Mouse (Mus musculus) heart, embryonic 14.5 days (tissue): Measurements from ENCODE around the gene Tmem191c. TPM values are rescaled to one million over a fixed set of nuclear protein-coding genes. Genes with fewer than 3 reads are reported as not detected.
"Not testable (repeated sequence)": the region's sequence is repeated elsewhere in the genome, so short reads cannot be mapped to it uniquely, and the experiment has no call there.

ENCODE experiments used
- ATAC-seq: fragments of 200-750 bp; cut with Nextera tagmentation; 2 replicates; pipeline ENCODE4 v1.8.0; 2017; ENCODE audit warnings: low read depth, moderate TSS enrichment; ENCODE audit not compliant: insufficient number of reproducible peaks, insufficient read depth, low FRiP score
- H3K27ac ChIP-seq, 2 experiments: fragments of 200-500 bp in 1 of 2; fragments of 300-500 bp in 1 of 2; sonication (generic) in 1 of 2; replicated peaks in 1 of 2; 2 replicates each; pipeline ENCODE4 v1.5.1; 2012 to 2014; ENCODE audit warnings: low read depth in 2 of 2, low read length in 2 of 2, control low read depth in 1 of 2, mild to moderate bottlenecking in 1 of 2, mixed read lengths in 1 of 2; ENCODE audit not compliant: control insufficient read depth in 1 of 2, insufficient read depth in 1 of 2
- H3K27me3 ChIP-seq: fragments of 300-500 bp; sonication (generic); 2 replicates; pipeline ENCODE4 v1.6.1; 2014; ENCODE audit warnings: mild to moderate bottlenecking, low read length, control low read depth; ENCODE audit not compliant: control insufficient read depth, insufficient read depth
- H3K36me3 ChIP-seq: fragments of 300-500 bp; sonication (generic); 2 replicates; pipeline ENCODE4 v1.6.1; 2014; ENCODE audit warnings: mild to moderate bottlenecking, control low read depth, low read length, mixed read lengths; ENCODE audit not compliant: control insufficient read depth, insufficient read depth
- H3K4me1 ChIP-seq, 2 experiments: fragments of 200-500 bp in 1 of 2; fragments of 300-500 bp in 1 of 2; sonication (generic) in 1 of 2; 2 replicates each; pipeline ENCODE4 v1.6.1; 2012 to 2014; ENCODE audit warnings: low read length in 2 of 2, control low read depth in 1 of 2, mixed read lengths in 1 of 2; ENCODE audit not compliant: control insufficient read depth in 2 of 2, insufficient read depth in 2 of 2
- H3K4me2 ChIP-seq: fragments of 300-500 bp; sonication (generic); 2 replicates; pipeline ENCODE4 v1.6.1; 2014; ENCODE audit warnings: mild to moderate bottlenecking, low read length
- H3K4me3 ChIP-seq, 2 experiments: fragments of 200-500 bp in 1 of 2; fragments of 300-500 bp in 1 of 2; sonication (generic) in 1 of 2; 2 replicates each; pipeline ENCODE4 v1.5.1; 2012 to 2014; ENCODE audit warnings: low read length in 2 of 2, mild to moderate bottlenecking in 2 of 2, control low read depth in 1 of 2, low read depth in 1 of 2, moderate library complexity in 1 of 2; ENCODE audit not compliant: control insufficient read depth in 1 of 2, insufficient read depth in 1 of 2
- H3K9ac ChIP-seq: fragments of 300-500 bp; sonication (generic); 2 replicates; pipeline ENCODE4 v1.6.1; 2014; ENCODE audit warnings: mild to moderate bottlenecking, low read length
- H3K9me3 ChIP-seq: fragments of 300-500 bp; sonication (generic); 2 replicates; pipeline ENCODE4 v1.6.1; 2016; ENCODE audit warnings: low read length, control low read depth; ENCODE audit not compliant: control insufficient read depth
- WGBS: fragments of 180-500 bp; shearing (Covaris S2); extraction: QIAGEN DNeasy Blood & Tissue Kit; methylation state at CpG from one replicate; pipeline ENCODE4 v1.1.7; 2014; 5-methylcytosine and 5-hydroxymethylcytosine counted together
- polyA plus RNA-seq: library from polyadenylated mRNA; unstranded; fragments of >200 nt; fragmentation: Nextera tagmentation; extraction: Ambion mirVana; gene quantifications from 2 replicates; pipeline ENCODE4 v1.2.1, GENCODE M21; 2014

Tmem191c gene
- 7.2 and 7.3 TPM in 2 replicates for polyA plus RNA-seq

DNA sequence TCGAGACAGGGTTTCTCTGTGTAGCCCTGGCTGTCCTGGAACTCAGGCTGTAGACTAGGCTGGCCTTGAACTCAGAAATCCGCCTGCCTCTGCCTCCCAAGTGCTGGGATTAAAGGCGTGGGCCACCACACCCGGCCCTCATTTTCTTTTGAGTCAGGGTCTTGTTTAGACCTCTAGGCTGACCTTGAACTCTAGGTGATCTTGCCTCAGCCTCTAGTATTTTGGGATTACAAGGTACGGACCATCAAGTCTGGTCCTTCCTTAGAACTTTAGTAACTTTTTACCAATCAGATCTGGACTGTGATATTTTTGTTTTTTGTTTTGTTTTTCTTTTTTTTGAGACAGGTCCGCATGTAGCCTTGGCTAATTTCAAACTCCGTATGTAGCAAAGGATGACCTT, at the start of gene Tmem191c:
Tmem191c (plus strand) TSS at position 357 of the 400 bp plus-strand sequence.
- no peak for ATAC-seq
- WGBS = 56% methylated on average over 7 of the region's 7 CpGs

DNA sequence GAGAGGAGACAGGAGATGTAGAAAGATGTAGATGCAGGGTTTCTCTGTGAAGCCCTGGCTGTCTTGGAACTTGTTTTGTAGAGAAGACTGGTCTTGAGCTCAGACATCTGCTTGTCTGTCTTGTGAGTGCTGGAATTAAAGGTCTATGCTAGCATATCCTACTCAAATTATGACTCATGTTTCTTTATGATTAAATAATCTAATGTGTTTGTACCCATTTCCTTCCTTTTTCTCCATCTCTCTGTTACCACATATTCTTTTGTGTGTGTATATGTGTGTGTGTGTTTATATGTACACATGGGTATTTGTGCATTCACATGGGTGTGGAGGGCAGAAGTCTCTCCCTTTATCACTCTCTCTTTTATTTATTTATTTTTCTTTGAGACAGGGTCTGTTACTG, 49.4 kb upstream of the Tmem191c start:
- H3K27me3 ChIP-seq = no peaks in the 10 kb centered on the region
- no peak overlapping the region for H3K27ac ChIP-seq
- no peak overlapping the region for H3K9ac ChIP-seq
- H3K4me2 ChIP-seq = no peak overlapping the region
- H3K4me1 ChIP-seq = no peaks in the 10 kb centered on the region
- H3K4me3 ChIP-seq = no peak overlapping the region
- peaks cover 4% of the 10 kb centered on the region; the same call in 1 of the 2 replicates for H3K9me3 ChIP-seq
- ATAC-seq = no peak
- H3K36me3 ChIP-seq = no peaks in the 10 kb centered on the region

More for the DNA sequence above, at the start of gene Tmem191c:
- Histone ChIP-seq H3K27ac (peak within 1 kb of the TSS in 1 of 2 experiments; percentile 29; a peak in 1 of 4 replicates), H3K27me3 (peaks cover 23% of the 10 kb centered on the region), H3K4me2 (peak within 1 kb of the TSS; percentile 95), H3K4me3 (peak within 1 kb of the TSS; percentile 56 to 70), H3K9me3 (peaks cover 4% of the 10 kb centered on the region; the same call in 1 of the 2 replicates), H3K4me1 (peaks cover 3 to 17% of the 10 kb centered on the region in 2 experiments; a peak in 3 of 4 replicates), H3K36me3 (peaks cover 16% of the 10 kb centered on the region), H3K9ac (peak within 1 kb of the TSS; percentile 65)

DNA sequence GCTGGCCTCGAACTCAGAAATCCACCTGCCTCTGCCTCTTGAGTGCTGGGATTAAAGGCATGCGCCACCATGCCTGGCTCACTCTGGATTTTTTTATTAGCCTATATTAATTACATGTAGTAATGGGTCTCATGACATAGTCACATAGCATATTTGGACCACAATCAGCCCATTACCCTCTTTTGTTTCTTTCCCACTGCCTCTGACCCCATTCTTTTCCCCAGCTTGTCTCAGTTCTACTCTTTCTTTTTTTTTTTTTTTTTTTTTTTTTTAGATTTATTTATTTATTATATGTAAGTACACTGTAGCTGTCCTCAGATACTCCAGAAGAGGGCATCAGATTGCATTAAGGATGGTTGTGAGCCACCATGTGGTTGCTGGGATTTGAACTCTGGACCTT, 44.4 kb upstream of the Tmem191c start:
- H3K27me3 ChIP-seq = not testable (repeated sequence)
- 84% methylated on average over 2 of the region's 2 CpGs for WGBS

DNA sequence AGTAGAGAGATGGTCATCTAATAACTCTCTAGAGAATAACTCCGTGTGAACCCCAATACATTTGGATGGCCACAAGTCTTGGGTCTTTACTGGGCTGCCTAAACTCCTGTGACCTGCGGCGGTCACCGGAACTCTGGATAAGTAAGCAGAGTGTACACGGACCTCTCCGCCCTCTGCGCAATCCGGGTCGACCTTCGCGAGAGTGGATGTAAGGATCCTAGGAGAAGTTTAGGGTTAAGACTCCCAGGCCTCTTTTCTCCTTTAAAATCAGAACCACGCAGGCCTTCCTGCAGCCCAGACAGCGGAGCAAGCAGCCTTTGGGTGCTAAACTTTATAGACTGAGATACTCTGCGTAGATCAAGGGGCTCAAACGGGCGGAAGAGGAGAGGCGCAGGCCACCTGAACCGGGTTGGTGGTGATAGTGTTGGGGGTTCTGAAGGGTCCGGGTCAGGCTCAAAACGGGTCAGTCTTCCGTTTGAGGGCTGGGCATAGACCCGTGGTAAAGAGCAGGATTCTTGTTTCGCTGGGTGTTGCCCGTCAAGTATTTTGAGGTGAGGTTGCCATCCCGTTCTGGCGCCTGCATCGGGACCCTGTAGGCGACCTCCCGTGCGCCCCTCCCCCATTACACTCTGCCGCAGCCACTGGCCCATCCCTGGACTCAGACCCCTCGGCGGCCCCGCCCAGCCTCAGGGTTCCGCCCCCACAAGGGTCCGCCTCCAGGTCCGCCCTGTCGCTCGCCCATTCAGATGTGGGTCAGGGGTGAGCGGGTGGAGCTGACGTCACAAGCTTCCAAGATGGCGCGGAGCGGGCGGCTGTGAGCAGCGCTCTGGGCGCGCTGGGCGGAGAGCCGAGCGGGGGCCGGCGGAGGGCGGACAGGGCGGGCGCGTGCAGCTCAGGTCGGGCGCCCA, 42.8 kb upstream of the Tmem191c start, which contains the start of gene Hic2:
Hic2 (plus strand) TSS at position 779 of the 908 bp plus-strand sequence.
- peak; percentile 97 for ATAC-seq
- Histone ChIP-seq H3K9ac (peak within 1 kb of the TSS; percentile 96), H3K9me3 (peaks cover 4% of the 10 kb centered on the region; the same call in 1 of the 2 replicates), H3K27ac (peak within 1 kb of the TSS; percentile 83 to 91), H3K4me3 (peak within 1 kb of the TSS; percentile 88 to 93), H3K4me1 (peaks cover 25 to 37% of the 10 kb centered on the region in 2 experiments), H3K4me2 (peak within 1 kb of the TSS; percentile 94), H3K27me3 (no peaks in the 10 kb centered on the region), H3K36me3 (no peaks in the 10 kb centered on the region)
- WGBS = 2% methylated on average over 57 of the region's 59 CpGs

More for the DNA sequence above, 44.4 kb upstream of the Tmem191c start:
- not testable (repeated sequence) for H3K4me3 ChIP-seq, H3K27ac ChIP-seq, ATAC-seq, H3K9me3 ChIP-seq, H3K36me3 ChIP-seq, H3K4me2 ChIP-seq, H3K9ac ChIP-seq
- peaks cover 19 to 22% of the 10 kb centered on the region in 2 experiments for H3K4me1 ChIP-seq

DNA sequence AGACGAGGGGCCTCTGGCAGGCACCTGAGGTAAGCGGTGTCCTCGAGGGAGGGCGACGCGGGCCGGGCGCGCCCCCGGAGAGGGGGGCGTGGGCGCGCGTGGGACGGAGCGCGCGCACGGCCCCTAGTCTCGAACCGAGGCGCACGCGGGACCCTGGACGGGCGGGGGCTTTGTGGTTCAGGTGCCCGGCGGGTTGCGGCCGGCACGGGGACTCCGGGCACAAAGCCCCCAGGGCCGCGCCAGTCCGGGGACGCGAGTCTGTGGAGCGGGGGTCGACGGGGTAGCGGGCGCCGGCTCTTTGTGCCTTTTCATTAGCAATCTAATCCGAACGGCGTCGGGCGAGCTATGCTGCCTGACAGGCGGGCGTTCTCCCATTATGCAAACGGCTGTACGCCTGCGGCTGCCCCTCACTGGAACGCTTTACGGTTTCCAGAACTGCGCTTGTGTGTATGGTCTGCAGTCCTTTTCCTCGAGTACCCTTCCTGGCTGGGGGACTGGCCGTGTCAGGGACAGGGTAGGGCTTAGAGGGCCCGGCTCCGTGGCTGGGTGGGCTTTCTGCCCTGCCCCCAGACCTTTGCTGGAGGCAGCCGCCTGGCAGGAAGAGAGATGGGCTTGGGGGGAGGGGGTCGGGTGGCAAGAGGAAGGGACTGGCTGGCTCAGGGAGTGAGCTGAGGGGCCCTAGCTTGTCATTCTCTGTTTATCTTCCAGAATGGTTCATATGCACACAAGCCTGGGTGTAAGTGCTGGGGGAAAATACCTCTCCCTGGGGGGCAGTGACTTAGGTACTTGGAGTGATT, 42.0 kb upstream of the Tmem191c start:
- H3K4me1 ChIP-seq = peaks cover 29 to 45% of the 10 kb centered on the region in 2 experiments
- WGBS = under 1% methylated on average over 50 of the region's 62 CpGs
- ATAC-seq = peak; percentile 37
- H3K9me3 ChIP-seq = peaks cover 4% of the 10 kb centered on the region; the same call in 1 of the 2 replicates
- peak overlapping the region; percentile 88 to 93 for H3K4me3 ChIP-seq
- peak overlapping the region; percentile 96 for H3K9ac ChIP-seq
- peak overlapping the region; percentile 83 to 91 for H3K27ac ChIP-seq
- H3K27me3 ChIP-seq = no peaks in the 10 kb centered on the region
- H3K4me2 ChIP-seq = peak overlapping the region; percentile 94
- no peaks in the 10 kb centered on the region for H3K36me3 ChIP-seq

DNA sequence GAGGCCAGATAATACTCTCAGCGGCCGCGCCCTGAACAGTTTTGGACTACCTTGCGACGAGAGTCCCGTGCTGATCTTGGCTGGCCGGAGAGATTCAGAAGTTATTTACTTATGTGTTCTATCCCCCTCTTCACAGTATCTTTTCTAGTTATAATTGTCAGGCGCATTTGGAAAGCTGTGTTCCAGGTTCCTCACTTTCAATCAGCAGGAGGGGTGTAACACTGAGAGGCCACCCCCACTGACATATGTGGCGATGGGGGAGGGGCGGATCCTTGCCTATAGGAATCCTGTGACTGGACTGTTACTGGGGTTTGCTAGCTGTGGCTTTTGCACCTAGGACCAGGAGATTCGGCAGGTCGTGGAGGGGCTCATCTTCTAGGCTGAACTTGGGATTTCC, 41.4 kb upstream of the Tmem191c start:
- WGBS = 1% methylated on average over 12 of the region's 12 CpGs
- ATAC-seq = no peak
- H3K9ac ChIP-seq = peak overlapping the region; percentile 96
- peaks cover 34 to 51% of the 10 kb centered on the region in 2 experiments for H3K4me1 ChIP-seq
- no peaks in the 10 kb centered on the region for H3K27me3 ChIP-seq
- peak overlapping the region; percentile 94 for H3K4me2 ChIP-seq
- H3K4me3 ChIP-seq = peak overlapping the region; percentile 88 to 93
- no peaks in the 10 kb centered on the region for H3K36me3 ChIP-seq
- H3K27ac ChIP-seq = peak overlapping the region; percentile 83 to 91; a peak in 3 of 4 replicates
- peaks cover 4% of the 10 kb centered on the region; the same call in 1 of the 2 replicates for H3K9me3 ChIP-seq
